12 mouse cellular contexts compared by ENCODE assay signal in genomic region chr1:25358554-25358953, GRCm38 (mm10).
"Had no signal": no experiment of that assay in that cellular context is flagged by ENCODE, and none has a peak within 500 bp of the region (broad histone marks: within the 10 kb centered on the region; RNA-seq: fewer than 3 reads in every experiment).

No protein-coding gene starts in this region.

- H3K9me3 ChIP-seq: midbrain, embryonic 10.5 days; midbrain, embryonic 12.5 days; neural tube, embryonic 12.5 days had no signal

- H3K4me2 ChIP-seq: lung, embryonic 14.5 days; midbrain, embryonic 12.5 days; neural tube, embryonic 12.5 days had no signal

- H3K9ac ChIP-seq: lung, embryonic 14.5 days; midbrain, embryonic 12.5 days; neural tube, embryonic 12.5 days had no signal

- H3K4me1 ChIP-seq: midbrain, embryonic 10.5 days; midbrain, embryonic 12.5 days; neural tube, embryonic 12.5 days had no signal

- DNase-seq: lung, adult 18-20 months; lung, embryonic 14.5 days; lung, postnatal 10 days; lung, postnatal 4 days; midbrain, embryonic 14.5 days; right cerebral cortex, postnatal 14 days; thymus, adult 2 months; thymus, postnatal 25 days; thymus, postnatal 4 days had no signal

- H3K4me3 ChIP-seq: midbrain, embryonic 10.5 days; midbrain, embryonic 12.5 days; neural tube, embryonic 12.5 days had no signal

- H3K36me3 ChIP-seq: midbrain, embryonic 10.5 days; midbrain, embryonic 12.5 days; neural tube, embryonic 12.5 days had no signal

- H3K27me3 ChIP-seq: midbrain, embryonic 12.5 days; neural tube, embryonic 12.5 days had no signal

- H3K27ac ChIP-seq: midbrain, embryonic 10.5 days; midbrain, embryonic 12.5 days; neural tube, embryonic 12.5 days had no signal
